ENCODE assay signal across 20 mouse cellular contexts in genomic region chr11:88448571-88448970, GRCm38 (mm10).
A peak's percentile ranks its signal among the peaks of the same experiment; 100 is the strongest.
DNase-seq lines count a peak whose midpoint lies in the region; ATAC-seq and TF ChIP-seq lines count a peak whose summit lies in the region.
"Had no signal": no experiment of that assay in that cellular context is flagged by ENCODE, and none has a peak within 500 bp of the region (broad histone marks: within the 10 kb centered on the region; RNA-seq: fewer than 3 reads in every experiment).

No protein-coding gene starts in this region.

- 32% methylated on average over 3 of the region's 3 CpGs for WGBS in heart, embryonic 10.5 days
- 27% methylated on average over 3 of the region's 3 CpGs for WGBS in heart, postnatal 0 days
- WGBS in kidney, embryonic 16.5 days, result 66% methylated on average over 3 of the region's 3 CpGs

- no peak for TF ChIP-seq EP300 in heart, postnatal 0 days (IDR thresholded peaks at IDR 0.05; ENCODE audit: low read depth)

- intact Hi-C loops in heart, postnatal 36 days (cut with DNase I), result no loop called here

- H3K27ac ChIP-seq in heart, embryonic 10.5 days, result peak overlapping the region; percentile 79; the same call in 1 of the 2 replicates
- H3K27ac ChIP-seq in heart, postnatal 0 days (ENCODE audit: low read depth), result peak overlapping the region; percentile 73
- H3K27ac ChIP-seq in kidney, embryonic 16.5 days (ENCODE audit: low read length), result peak overlapping the region; percentile 81
- H3K27ac ChIP-seq: embryonic facial prominence, embryonic 13.5 days; limb, embryonic 10.5 days had no signal

- DNase-seq in heart, embryonic 10.5 days (ENCODE audit: low spot score), result no peak
- DNase-seq in heart, adult 9 months (ENCODE audit: low spot score in 2 of 2), result no peak
- DNase-seq in heart, postnatal 0 days (ENCODE audit: low spot score), result peak; percentile 49
- DNase-seq in heart, postnatal 36 days, result no peak
- DNase-seq in kidney, adult 18-20 months, result no peak
- DNase-seq in cerebellum, adult 11 months, result no peak
- DNase-seq: adrenal gland, postnatal 25 days; B cell, adult 2 months; cerebellum, adult 11-12 months; cerebellum, postnatal 14 days; gastrocnemius, postnatal 10 days; kidney, postnatal 25 days; liver, postnatal 0 days; lung, postnatal 10 days; thymus, adult 18-20 months; thymus, postnatal 4 days had no signal

- TF ChIP-seq CTCF in heart, postnatal 0 days (IDR thresholded peaks at IDR 0.05; ENCODE audit: low read depth), result no peak

- peaks cover 18% of the 10 kb centered on the region for H3K36me3 ChIP-seq in heart, embryonic 10.5 days
- H3K36me3 ChIP-seq in heart, postnatal 0 days (replicated peaks; ENCODE audit: control insufficient read depth, insufficient read depth, low read length), result peaks cover 9% of the 10 kb centered on the region
- H3K36me3 ChIP-seq in kidney, embryonic 16.5 days (ENCODE audit: insufficient read depth, low read length), result peaks cover 10% of the 10 kb centered on the region

- peak; percentile 79 for ATAC-seq in heart, postnatal 0 days (ENCODE audit: insufficient read depth, low read depth)
- ATAC-seq in kidney, embryonic 16.5 days (ENCODE audit: low FRiP score, low TSS enrichment), result no peak
- ATAC-seq in megakaryocyte progenitor cell, adult 5-6 weeks (replicated peaks; ENCODE audit: poor library complexity), result 0 out of 2 replicates have a peak, but pooled peaks have one; percentile 9
- ATAC-seq: liver, postnatal 0 days had no signal

- no peak overlapping the region for H3K4me3 ChIP-seq in heart, embryonic 10.5 days
- no peak overlapping the region for H3K4me3 ChIP-seq in heart, postnatal 0 days (ENCODE audit: low read depth, low read length)
- no peak overlapping the region for H3K4me3 ChIP-seq in kidney, embryonic 16.5 days (ENCODE audit: low read length)
- H3K4me3 ChIP-seq: embryonic facial prominence, embryonic 13.5 days; limb, embryonic 10.5 days had no signal

- no peaks in the 10 kb centered on the region for H3K27me3 ChIP-seq in heart, embryonic 10.5 days (ENCODE audit: insufficient read depth, poor library complexity, severe bottlenecking)
- no peaks in the 10 kb centered on the region for H3K27me3 ChIP-seq in heart, postnatal 0 days (ENCODE audit: control insufficient read depth, insufficient read depth, low read length)
- H3K27me3 ChIP-seq in kidney, embryonic 16.5 days (ENCODE audit: insufficient read depth, low read length), result no peaks in the 10 kb centered on the region
- H3K27me3 ChIP-seq: embryonic facial prominence, embryonic 13.5 days had no signal

- H3K9ac ChIP-seq in heart, postnatal 0 days (replicated peaks; ENCODE audit: low read depth, low read length), result no peak overlapping the region
- H3K9ac ChIP-seq in kidney, embryonic 16.5 days (replicated peaks; ENCODE audit: low read length), result no peak overlapping the region
- H3K9ac ChIP-seq: embryonic facial prominence, embryonic 13.5 days; liver, postnatal 0 days had no signal

- H3K4me1 ChIP-seq in heart, embryonic 10.5 days, result peaks cover 73% of the 10 kb centered on the region
- peaks cover 32% of the 10 kb centered on the region for H3K4me1 ChIP-seq in heart, postnatal 0 days (ENCODE audit: control insufficient read depth, insufficient read depth)
- peaks cover 31% of the 10 kb centered on the region for H3K4me1 ChIP-seq in kidney, embryonic 16.5 days (ENCODE audit: insufficient read depth, low read length)

- no peaks in the 10 kb centered on the region for H3K9me3 ChIP-seq in heart, embryonic 10.5 days
- no peaks in the 10 kb centered on the region for H3K9me3 ChIP-seq in heart, postnatal 0 days (replicated peaks; ENCODE audit: control insufficient read depth, low read length)
- H3K9me3 ChIP-seq in kidney, embryonic 16.5 days (ENCODE audit: low read length), result no peaks in the 10 kb centered on the region
- H3K9me3 ChIP-seq: embryonic facial prominence, embryonic 13.5 days; limb, embryonic 10.5 days had no signal

- H3K4me2 ChIP-seq in heart, postnatal 0 days (ENCODE audit: low read depth, low read length), result no peak overlapping the region
- no peak overlapping the region for H3K4me2 ChIP-seq in kidney, embryonic 16.5 days (replicated peaks; ENCODE audit: low read depth, low read length)
- H3K4me2 ChIP-seq: embryonic facial prominence, embryonic 13.5 days had no signal
